Mouse (Mus musculus): ENCODE data around the gene Flnc. TPM values are rescaled to one million over a fixed set of nuclear protein-coding genes. Genes with fewer than 3 reads are reported as not detected.
"Not testable (repeated sequence)": the region's sequence is repeated elsewhere in the genome, so short reads cannot be mapped to it uniquely, and the experiment has no call there.

The Flnc gene
- 100 to 1,000 TPM; 393 to 460 TPM for total RNA-seq (2021)
- long read RNA-seq, experiment 1, full-length matches to known transcripts, result 20 of 213 reads
- long read RNA-seq, experiment 1, partial matches to known transcripts, result 188 of 213 reads
- long read RNA-seq, experiment 1, other reads (novel, unspliced or antisense), result 5 of 213 reads
- long read RNA-seq, experiment 2, full-length matches to known transcripts, result 15 of 164 reads
- long read RNA-seq, experiment 2, partial matches to known transcripts, result 145 of 164 reads
- long read RNA-seq, experiment 2, other reads (novel, unspliced or antisense), result 4 of 164 reads

GRCm38 (mm10) chr6:29433038-29433803, at the start of gene Flnc:
Gene Flnc, plus strand, starts transcription at chr6:29433256.
- peak; percentile 76 for DNase-seq

- DNase-seq, result peak; percentile 15
Measured at GRCm38 (mm10) chr6:29388052-29388518, 45.0 kb upstream of the Flnc start, which contains the start of gene Opn1sw. Gene Opn1sw, minus strand, starts transcription at chr6:29388468.

- peak; percentile 97 for DNase-seq
Measured at GRCm38 (mm10) chr6:29388606-29389080, 44.4 kb upstream of the Flnc start.

GRCm38 (mm10) chr6:29389425-29389824, 43.6 kb upstream of the Flnc start:
- no peak for DNase-seq

- DNase-seq, result not testable (repeated sequence)
Measured at GRCm38 (mm10) chr6:29390500-29390899, 42.6 kb upstream of the Flnc start.

- not testable (repeated sequence) for DNase-seq
Measured at GRCm38 (mm10) chr6:29391241-29391640, 41.8 kb upstream of the Flnc start.

- DNase-seq, result no peak
Measured at GRCm38 (mm10) chr6:29391802-29392201, 41.3 kb upstream of the Flnc start.

- no peak for DNase-seq
Measured at GRCm38 (mm10) chr6:29394286-29394685, 38.8 kb upstream of the Flnc start.

GRCm38 (mm10) chr6:29395910-29396713, 36.9 kb upstream of the Flnc start, which contains the start of gene Ccdc136:
Gene Ccdc136, plus strand, starts transcription at chr6:29396309.
- DNase-seq, result peak; percentile 65

- DNase-seq, result peak; percentile 20
Measured at GRCm38 (mm10) chr6:29396714-29397540, 36.1 kb upstream of the Flnc start.

GRCm38 (mm10) chr6:29397575-29397974, 35.5 kb upstream of the Flnc start:
- DNase-seq, result no peak

GRCm38 (mm10) chr6:29399851-29400250, 33.2 kb upstream of the Flnc start:
- no peak for DNase-seq

- peak; percentile 63 for DNase-seq
Measured at GRCm38 (mm10) chr6:29402693-29403342, 30.2 kb upstream of the Flnc start.

GRCm38 (mm10) chr6:29406412-29406811, 26.6 kb upstream of the Flnc start:
- no peak for DNase-seq

GRCm38 (mm10) chr6:29415446-29415845, 17.6 kb upstream of the Flnc start:
- DNase-seq, result no peak

GRCm38 (mm10) chr6:29420596-29420995, 12.5 kb upstream of the Flnc start:
- DNase-seq, result no peak

- DNase-seq, result no peak
Measured at GRCm38 (mm10) chr6:29425118-29425517, 7.9 kb upstream of the Flnc start.

GRCm38 (mm10) chr6:29426331-29426730, 6.7 kb upstream of the Flnc start:
- no peak for DNase-seq

GRCm38 (mm10) chr6:29428171-29428570, 4.9 kb upstream of the Flnc start:
- DNase-seq, result no peak

- DNase-seq, result peak; percentile 47
Measured at GRCm38 (mm10) chr6:29430681-29431420, 2.2 kb upstream of the Flnc start.
